Mouse (Mus musculus) heart, embryonic 13.5 days (tissue): ENCODE results near the gene Grb2. TPM values are rescaled to one million over a fixed set of nuclear protein-coding genes. Genes with fewer than 3 reads are reported as not detected.
A peak's percentile ranks its signal among the peaks of the same experiment; 100 is the strongest.
"Not testable (repeated sequence)": the region's sequence is repeated elsewhere in the genome, so short reads cannot be mapped to it uniquely, and the experiment has no call there.

Experiments
- ATAC-seq: fragments of 200-750 bp; cut with Nextera tagmentation; 2 replicates; pipeline ENCODE4 v1.8.0; 2017; ENCODE audit warnings: moderate TSS enrichment; ENCODE audit not compliant: insufficient number of reproducible peaks, low FRiP score, low TSS enrichment; ENCODE audit errors: extremely low read depth
- H3K27ac ChIP-seq: fragments of 300-500 bp; sonication (generic); replicated peaks from 2 replicates; pipeline ENCODE4 v1.5.1; 2015; ENCODE audit warnings: moderate library complexity, mild to moderate bottlenecking, inconsistent platforms
- H3K27me3 ChIP-seq: fragments of 300-500 bp; sonication (generic); replicated peaks from 2 replicates; pipeline ENCODE4 v1.6.1; 2015; ENCODE audit warnings: mild to moderate bottlenecking, inconsistent platforms
- H3K36me3 ChIP-seq: fragments of 300-500 bp; sonication (generic); 2 replicates; pipeline ENCODE4 v1.6.1; 2015; ENCODE audit warnings: mild to moderate bottlenecking, inconsistent platforms
- H3K4me1 ChIP-seq: fragments of 300-500 bp; sonication (generic); 2 replicates; pipeline ENCODE4 v1.6.1; 2015; ENCODE audit warnings: inconsistent platforms
- H3K4me2 ChIP-seq: fragments of 300-500 bp; sonication (generic); 2 replicates; pipeline ENCODE4 v1.6.1; 2015; ENCODE audit warnings: inconsistent platforms, mild to moderate bottlenecking, moderate library complexity
- H3K4me3 ChIP-seq: fragments of 300-500 bp; sonication (generic); 2 replicates; pipeline ENCODE4 v1.5.1; 2015; ENCODE audit warnings: moderate library complexity, mild to moderate bottlenecking, inconsistent platforms
- H3K9ac ChIP-seq: fragments of 300-500 bp; sonication (generic); 2 replicates; pipeline ENCODE4 v1.6.1; 2015; ENCODE audit warnings: inconsistent platforms, mild to moderate bottlenecking, moderate library complexity
- H3K9me3 ChIP-seq: fragments of 300-500 bp; sonication (generic); 2 replicates; pipeline ENCODE4 v1.6.1; 2016; ENCODE audit warnings: inconsistent platforms
- WGBS: fragments of 180-500 bp; shearing (Covaris S2); methylation state at CpG from one replicate; pipeline ENCODE4 v1.1.7; 2015; ENCODE audit warnings: mixed read lengths; 5-methylcytosine and 5-hydroxymethylcytosine counted together
- polyA plus RNA-seq: library from polyadenylated mRNA; unstranded; fragments of >200 nt; fragmentation: Nextera tagmentation; extraction: Ambion mirVana; gene quantifications from 2 replicates; pipeline ENCODE4 v1.2.1, GENCODE M21; 2015

The Grb2 gene
- polyA plus RNA-seq, 1 experiment from 2014 or later: 90.0 TPM

GRCm38 (mm10) chr11:115670451-115671050 is 37.8 kb downstream of the Grb2 start:
- no peaks in the 10 kb centered on the region for H3K9me3 ChIP-seq
- peaks cover 59% of the 10 kb centered on the region for H3K4me1 ChIP-seq
- peak overlapping the region; percentile 36 for H3K4me2 ChIP-seq
- no peaks in the 10 kb centered on the region for H3K27me3 ChIP-seq
- no peaks in the 10 kb centered on the region for H3K36me3 ChIP-seq
- no peak overlapping the region for H3K4me3 ChIP-seq
- ATAC-seq: no peak
- H3K9ac ChIP-seq: peak overlapping the region; percentile 60
- 24% methylated on average over 5 of the region's 5 CpGs for WGBS
- H3K27ac ChIP-seq: peak overlapping the region; percentile 73

- peaks cover 12% of the 10 kb centered on the region for H3K36me3 ChIP-seq
- no peak overlapping the region for H3K9ac ChIP-seq
- peaks cover 15% of the 10 kb centered on the region; the same call in 1 of the 2 replicates for H3K4me1 ChIP-seq
- no peaks in the 10 kb centered on the region for H3K27me3 ChIP-seq
- H3K4me3 ChIP-seq: no peak overlapping the region
- no peak for ATAC-seq
- H3K4me2 ChIP-seq: no peak overlapping the region
- 80% methylated on average over 4 of the region's 4 CpGs for WGBS
- H3K9me3 ChIP-seq: no peaks in the 10 kb centered on the region
- no peak overlapping the region for H3K27ac ChIP-seq
Observed at GRCm38 (mm10) chr11:115663676-115664335, 44.6 kb downstream of the Grb2 start.

GRCm38 (mm10) chr11:115660376-115660775 is 48.0 kb downstream of the Grb2 start:
- no peaks in the 10 kb centered on the region for H3K27me3 ChIP-seq
- H3K4me1 ChIP-seq: 0 out of 2 replicates have a peak, but pooled peaks cover 11% of the 10 kb centered on the region
- H3K36me3 ChIP-seq: peaks cover 12% of the 10 kb centered on the region
- 94% methylated on average over 4 of the region's 4 CpGs for WGBS
- no peak overlapping the region for H3K4me3 ChIP-seq
- no peak for ATAC-seq
- no peak overlapping the region for H3K9ac ChIP-seq
- no peaks in the 10 kb centered on the region for H3K9me3 ChIP-seq
- H3K4me2 ChIP-seq: no peak overlapping the region
- H3K27ac ChIP-seq: no peak overlapping the region

- H3K4me2 ChIP-seq: no peak overlapping the region
- H3K27me3 ChIP-seq: no peaks in the 10 kb centered on the region
- peaks cover 15% of the 10 kb centered on the region for H3K4me1 ChIP-seq
- H3K36me3 ChIP-seq: peaks cover 28% of the 10 kb centered on the region
- no peaks in the 10 kb centered on the region for H3K9me3 ChIP-seq
- no peak overlapping the region for H3K27ac ChIP-seq
- H3K9ac ChIP-seq: no peak overlapping the region
- WGBS: 77% methylated on average over 6 of the region's 6 CpGs
- no peak overlapping the region for H3K4me3 ChIP-seq
- ATAC-seq: no peak
Observed at GRCm38 (mm10) chr11:115658521-115658920, 49.9 kb downstream of the Grb2 start.

- no peak overlapping the region for H3K4me2 ChIP-seq
- H3K4me1 ChIP-seq: peaks cover 39% of the 10 kb centered on the region
- H3K27me3 ChIP-seq: no peaks in the 10 kb centered on the region
- no peak overlapping the region for H3K4me3 ChIP-seq
- ATAC-seq: no peak
- whole genome bisulfite sequencing: 28% methylated on average over 2 of the region's 2 CpGs
- H3K36me3 ChIP-seq: peaks cover 32% of the 10 kb centered on the region
- no peaks in the 10 kb centered on the region for H3K9me3 ChIP-seq
- H3K9ac ChIP-seq: no peak overlapping the region
- no peak overlapping the region for H3K27ac ChIP-seq
Observed at GRCm38 (mm10) chr11:115654128-115654527, 54.3 kb downstream of the Grb2 start.

- H3K4me1 ChIP-seq: peaks cover 42% of the 10 kb centered on the region
- peak overlapping the region; percentile 91 for H3K27ac ChIP-seq
- peaks cover 42% of the 10 kb centered on the region for H3K36me3 ChIP-seq
- peak overlapping the region; percentile 48 for H3K4me2 ChIP-seq
- no peak overlapping the region for H3K4me3 ChIP-seq
- WGBS: 34% methylated on average over 3 of the region's 3 CpGs
- peak overlapping the region; percentile 66 for H3K9ac ChIP-seq
- no peaks in the 10 kb centered on the region for H3K27me3 ChIP-seq
- H3K9me3 ChIP-seq: no peaks in the 10 kb centered on the region
- ATAC-seq: no peak
Observed at GRCm38 (mm10) chr11:115653194-115653593, 55.2 kb downstream of the Grb2 start.

GRCm38 (mm10) chr11:115651680-115652079 is 56.7 kb downstream of the Grb2 start:
- ATAC-seq: no peak
- Histone ChIP-seq H3K4me2 (no peak overlapping the region), H3K4me3 (no peak overlapping the region), H3K27ac (no peak overlapping the region), H3K4me1 (peaks cover 42% of the 10 kb centered on the region), H3K36me3 (peaks cover 56% of the 10 kb centered on the region), H3K27me3 (no peaks in the 10 kb centered on the region), H3K9ac (no peak overlapping the region), H3K9me3 (no peaks in the 10 kb centered on the region)
- 85% methylated on average over 3 of the region's 3 CpGs for WGBS

GRCm38 (mm10) chr11:115649706-115650105 is 58.7 kb downstream of the Grb2 start:
- Histone ChIP-seq H3K4me2 (no peak overlapping the region), H3K9me3 (no peaks in the 10 kb centered on the region), H3K36me3 (peaks cover 69% of the 10 kb centered on the region), H3K27me3 (no peaks in the 10 kb centered on the region), H3K4me1 (peaks cover 42% of the 10 kb centered on the region), H3K9ac (peak overlapping the region; percentile 61), H3K4me3 (no peak overlapping the region), H3K27ac (peak overlapping the region; percentile 62)
- WGBS: 55% methylated on average over 10 of the region's 10 CpGs
- no peak for ATAC-seq

- Histone ChIP-seq H3K36me3 (peaks cover 73% of the 10 kb centered on the region), H3K4me3 (no peak overlapping the region), H3K27me3 (no peaks in the 10 kb centered on the region), H3K9me3 (no peaks in the 10 kb centered on the region), H3K9ac (no peak overlapping the region), H3K27ac (no peak overlapping the region), H3K4me2 (no peak overlapping the region), H3K4me1 (peaks cover 22% of the 10 kb centered on the region)
- 52% methylated on average over 6 of the region's 6 CpGs for WGBS
- ATAC-seq: no peak
Observed at GRCm38 (mm10) chr11:115647459-115647858, 60.9 kb downstream of the Grb2 start.

- Histone ChIP-seq H3K4me3 (no peak overlapping the region), H3K9ac (no peak overlapping the region), H3K27ac (no peak overlapping the region), H3K4me1 (peaks cover 20% of the 10 kb centered on the region), H3K27me3 (no peaks in the 10 kb centered on the region), H3K4me2 (no peak overlapping the region), H3K9me3 (no peaks in the 10 kb centered on the region), H3K36me3 (peaks cover 68% of the 10 kb centered on the region)
- 90% methylated on average over 9 of the region's 9 CpGs for WGBS
- no peak for ATAC-seq
Observed at GRCm38 (mm10) chr11:115646439-115646838, 62.0 kb downstream of the Grb2 start.

GRCm38 (mm10) chr11:115645498-115645897 is 62.9 kb downstream of the Grb2 start:
- not testable (repeated sequence) for H3K27ac ChIP-seq, H3K27me3 ChIP-seq, ATAC-seq, H3K9me3 ChIP-seq, H3K9ac ChIP-seq, H3K4me2 ChIP-seq, H3K4me3 ChIP-seq
- H3K4me1 ChIP-seq: peaks cover 23% of the 10 kb centered on the region
- 80% methylated on average over 14 of the region's 14 CpGs for WGBS
- peaks cover 68% of the 10 kb centered on the region for H3K36me3 ChIP-seq

- H3K27me3 ChIP-seq: no peaks in the 10 kb centered on the region
- H3K9ac ChIP-seq: no peak overlapping the region
- ATAC-seq: no peak
- H3K9me3 ChIP-seq: no peaks in the 10 kb centered on the region
- H3K36me3 ChIP-seq: peaks cover 61% of the 10 kb centered on the region
- no peak overlapping the region for H3K27ac ChIP-seq
- H3K4me2 ChIP-seq: no peak overlapping the region
- H3K4me3 ChIP-seq: no peak overlapping the region
- 92% methylated on average over 13 of the region's 13 CpGs for WGBS
- peaks cover 16% of the 10 kb centered on the region for H3K4me1 ChIP-seq
Observed at GRCm38 (mm10) chr11:115644308-115644707, 64.1 kb downstream of the Grb2 start.
